Mouse (Mus musculus): ENCODE measurements around the gene Elobl. TPM values are rescaled to one million over a fixed set of nuclear protein-coding genes. Genes with fewer than 3 reads are reported as not detected.
A peak's percentile ranks its signal among the peaks of the same experiment; 100 is the strongest.

Elobl gene
- polyA plus RNA-seq, 1 experiment from 2014 or later, result not detected

DNA sequence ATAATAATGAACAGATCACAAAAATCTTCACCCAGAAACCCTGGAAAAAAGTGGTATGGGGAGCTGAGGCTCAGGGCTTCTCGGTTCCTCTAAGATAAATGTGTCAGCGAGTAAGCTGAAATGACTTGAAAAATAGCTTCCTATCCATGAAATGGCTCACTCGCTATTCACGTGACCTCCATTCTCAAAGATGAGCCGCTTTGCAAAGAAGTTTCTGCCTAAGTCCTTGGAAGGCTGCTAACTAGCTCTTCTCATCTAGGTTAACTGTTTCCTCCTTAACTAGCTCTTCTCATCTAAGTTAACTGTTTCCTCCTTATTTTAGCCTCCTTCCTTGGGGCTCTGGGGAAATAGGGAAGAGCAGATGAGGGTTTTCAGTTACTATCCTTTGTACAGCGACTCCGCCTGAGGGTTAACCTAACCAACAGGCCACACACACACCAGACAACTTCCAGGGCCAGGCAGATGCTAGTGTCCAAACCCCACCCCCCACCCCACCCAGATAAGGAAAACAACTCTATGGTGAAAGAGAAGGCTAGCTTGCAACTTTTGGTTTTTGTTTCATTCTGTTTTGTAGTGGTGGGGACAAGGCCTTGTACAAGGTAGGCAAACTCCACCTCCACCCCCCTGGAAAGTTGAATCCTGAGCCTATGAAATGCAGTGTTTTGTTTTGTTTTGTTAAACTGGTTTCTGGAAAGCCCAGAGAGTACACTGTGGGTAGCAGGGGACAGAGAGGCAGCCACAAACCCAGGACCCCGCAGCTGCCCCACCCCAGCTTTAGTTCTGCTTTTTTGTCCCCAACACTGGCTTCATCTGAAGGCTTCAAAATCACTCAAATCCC lies 16.7 kb downstream of the Elobl start:
- H3K9me3 ChIP-seq (replicated peaks), result no peaks in the 10 kb centered on the region
- peaks cover 18% of the 10 kb centered on the region for H3K4me1 ChIP-seq
- no peak overlapping the region for H3K27ac ChIP-seq (replicated peaks)
- peaks cover 69% of the 10 kb centered on the region for H3K36me3 ChIP-seq
- DNase-seq (ENCODE audit: low spot score), result no peak
- H3K4me3 ChIP-seq, result no peak overlapping the region
- H3K27me3 ChIP-seq (ENCODE audit: low read depth, poor library complexity, severe bottlenecking), result no peaks in the 10 kb centered on the region
- 90% methylated on average over 8 of the region's 8 CpGs for WGBS

GRCm38 (mm10) chr11:88948896-88949295 lies 17.8 kb downstream of the Elobl start:
- Histone ChIP-seq H3K4me3 (no peak overlapping the region), H3K27me3 (ENCODE audit: low read depth, poor library complexity, severe bottlenecking) (no peaks in the 10 kb centered on the region), H3K36me3 (peaks cover 80% of the 10 kb centered on the region), H3K4me1 (peaks cover 8% of the 10 kb centered on the region), H3K9me3 (replicated peaks) (no peaks in the 10 kb centered on the region), H3K27ac (replicated peaks) (no peak overlapping the region)
- no peak for DNase-seq (ENCODE audit: low spot score)
- WGBS, result 82% methylated on average over 8 of the region's 8 CpGs

- no peaks in the 10 kb centered on the region for H3K27me3 ChIP-seq (ENCODE audit: low read depth, poor library complexity, severe bottlenecking)
- peaks cover 85% of the 10 kb centered on the region for H3K36me3 ChIP-seq
- no peaks in the 10 kb centered on the region for H3K4me1 ChIP-seq
- no peak for DNase-seq (ENCODE audit: low spot score)
- no peak overlapping the region for H3K4me3 ChIP-seq
- H3K9me3 ChIP-seq (replicated peaks), result no peaks in the 10 kb centered on the region
- 74% methylated on average over 8 of the region's 8 CpGs for WGBS
- 0 out of 2 replicates have a peak overlapping the region, but pooled peaks have one; percentile 15 for H3K27ac ChIP-seq (replicated peaks)
These were observed 20.7 kb downstream of the Elobl start for GRCm38 (mm10) chr11:88945971-88946585.

GRCm38 (mm10) chr11:88941489-88941888 lies 25.2 kb downstream of the Elobl start:
- H3K27me3 ChIP-seq (ENCODE audit: low read depth, poor library complexity, severe bottlenecking), result no peaks in the 10 kb centered on the region
- DNase-seq (ENCODE audit: low spot score), result no peak
- WGBS, result 86% methylated on average over 12 of the region's 12 CpGs
- H3K27ac ChIP-seq (replicated peaks), result no peak overlapping the region
- no peaks in the 10 kb centered on the region for H3K4me1 ChIP-seq
- H3K4me3 ChIP-seq, result no peak overlapping the region
- peaks cover 91% of the 10 kb centered on the region for H3K36me3 ChIP-seq
- H3K9me3 ChIP-seq (replicated peaks), result no peaks in the 10 kb centered on the region

DNA sequence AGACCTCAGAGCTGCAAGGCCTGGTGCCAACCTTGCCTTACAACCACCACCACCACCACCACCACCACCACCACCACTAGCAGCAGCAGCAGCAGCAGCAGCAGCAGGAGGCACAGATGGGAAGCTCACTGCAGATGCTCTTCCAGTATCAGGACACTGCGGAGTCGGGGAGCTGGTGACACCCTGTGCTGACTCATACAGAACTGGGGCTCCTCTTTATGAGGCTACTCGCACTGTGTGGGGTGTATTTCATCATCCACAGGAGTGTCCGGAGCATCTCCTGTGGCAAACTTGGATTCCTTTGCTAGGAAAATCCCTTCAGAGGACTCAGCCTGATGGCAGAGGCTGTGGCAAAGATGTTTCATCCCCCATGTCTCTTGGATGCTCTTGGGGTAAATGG lies 27.1 kb downstream of the Elobl start:
- WGBS, result 95% methylated on average over 4 of the region's 4 CpGs
- Histone ChIP-seq H3K27ac (replicated peaks) (no peak overlapping the region), H3K4me3 (no peak overlapping the region), H3K4me1 (no peaks in the 10 kb centered on the region), H3K9me3 (replicated peaks) (no peaks in the 10 kb centered on the region), H3K27me3 (ENCODE audit: low read depth, poor library complexity, severe bottlenecking) (no peaks in the 10 kb centered on the region), H3K36me3 (peaks cover 92% of the 10 kb centered on the region)
- DNase-seq (ENCODE audit: low spot score), result no peak

DNA sequence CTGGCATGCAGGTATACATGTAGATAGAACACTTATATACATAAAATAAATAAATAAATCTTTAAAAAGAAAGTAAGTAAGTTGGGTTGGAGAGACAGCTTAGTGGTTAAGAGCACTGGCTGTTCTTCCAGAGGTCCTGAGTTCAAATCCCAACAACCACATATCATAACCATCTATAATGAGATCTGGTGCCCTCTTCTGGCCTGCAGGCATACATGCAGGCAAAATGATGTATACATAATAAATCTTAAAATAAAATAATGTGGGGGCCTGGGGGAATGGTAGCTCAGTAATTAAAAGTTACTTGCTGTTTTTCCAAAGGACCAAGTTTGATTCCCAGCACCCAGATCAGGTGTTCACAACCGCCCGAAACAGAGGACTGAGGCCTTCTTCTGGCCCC lies 28.0 kb downstream of the Elobl start:
- H3K36me3 ChIP-seq, result peaks cover 93% of the 10 kb centered on the region
- no peak overlapping the region for H3K27ac ChIP-seq (replicated peaks)
- H3K4me1 ChIP-seq, result no peaks in the 10 kb centered on the region
- H3K27me3 ChIP-seq (ENCODE audit: low read depth, poor library complexity, severe bottlenecking), result no peaks in the 10 kb centered on the region
- H3K9me3 ChIP-seq (replicated peaks), result no peaks in the 10 kb centered on the region
- no peak for DNase-seq (ENCODE audit: low spot score)
- H3K4me3 ChIP-seq, result no peak overlapping the region
- WGBS, result 96% methylated on average over 2 of the region's 2 CpGs

GRCm38 (mm10) chr11:88937886-88938285 lies 28.8 kb downstream of the Elobl start:
- no peak for DNase-seq (ENCODE audit: low spot score)
- H3K27me3 ChIP-seq (ENCODE audit: low read depth, poor library complexity, severe bottlenecking), result no peaks in the 10 kb centered on the region
- H3K9me3 ChIP-seq (replicated peaks), result no peaks in the 10 kb centered on the region
- WGBS, result 92% methylated on average over 2 of the region's 2 CpGs
- H3K4me1 ChIP-seq, result no peaks in the 10 kb centered on the region
- H3K36me3 ChIP-seq, result peaks cover 93% of the 10 kb centered on the region
- no peak overlapping the region for H3K27ac ChIP-seq (replicated peaks)
- no peak overlapping the region for H3K4me3 ChIP-seq

GRCm38 (mm10) chr11:88934089-88935000 lies 32.4 kb downstream of the Elobl start:
- 93% methylated on average over 19 of the region's 19 CpGs for WGBS
- H3K36me3 ChIP-seq, result peaks cover 96% of the 10 kb centered on the region
- no peak for DNase-seq (ENCODE audit: low spot score)
- H3K27ac ChIP-seq (replicated peaks), result no peak overlapping the region
- no peak overlapping the region for H3K4me3 ChIP-seq
- no peaks in the 10 kb centered on the region for H3K9me3 ChIP-seq (replicated peaks)
- H3K27me3 ChIP-seq (ENCODE audit: low read depth, poor library complexity, severe bottlenecking), result no peaks in the 10 kb centered on the region
- no peaks in the 10 kb centered on the region for H3K4me1 ChIP-seq

- Histone ChIP-seq H3K27me3 (ENCODE audit: low read depth, poor library complexity, severe bottlenecking) (no peaks in the 10 kb centered on the region), H3K36me3 (peaks cover 97% of the 10 kb centered on the region), H3K27ac (replicated peaks) (no peak overlapping the region), H3K9me3 (replicated peaks) (no peaks in the 10 kb centered on the region), H3K4me3 (no peak overlapping the region), H3K4me1 (no peaks in the 10 kb centered on the region)
- WGBS, result 92% methylated on average over 9 of the region's 9 CpGs
- DNase-seq (ENCODE audit: low spot score), result no peak
These were observed 33.7 kb downstream of the Elobl start for GRCm38 (mm10) chr11:88933030-88933429.

- Histone ChIP-seq H3K36me3 (peaks cover 97% of the 10 kb centered on the region), H3K27me3 (ENCODE audit: low read depth, poor library complexity, severe bottlenecking) (no peaks in the 10 kb centered on the region), H3K4me1 (no peaks in the 10 kb centered on the region), H3K4me3 (no peak overlapping the region), H3K9me3 (replicated peaks) (no peaks in the 10 kb centered on the region), H3K27ac (replicated peaks) (no peak overlapping the region)
- 75% methylated on average over 14 of the region's 14 CpGs for WGBS
- no peak for DNase-seq (ENCODE audit: low spot score)
These were observed 34.8 kb downstream of the Elobl start for GRCm38 (mm10) chr11:88931692-88932530.

- Histone ChIP-seq H3K9me3 (replicated peaks) (no peaks in the 10 kb centered on the region), H3K36me3 (peaks cover 96% of the 10 kb centered on the region)
- WGBS, result 90% methylated on average over 5 of the region's 5 CpGs
These were observed 40.2 kb downstream of the Elobl start for GRCm38 (mm10) chr11:88926566-88926965.

More at GRCm38 (mm10) chr11:88926566-88926965, 40.2 kb downstream of the Elobl start:
- Histone ChIP-seq H3K27ac (replicated peaks) (no peak overlapping the region), H3K4me3 (no peak overlapping the region), H3K27me3 (ENCODE audit: low read depth, poor library complexity, severe bottlenecking) (no peaks in the 10 kb centered on the region), H3K4me1 (no peaks in the 10 kb centered on the region)
- DNase-seq (ENCODE audit: low spot score), result no peak

Measured in midbrain, embryonic 10.5 days (tissue).